Mouse (Mus musculus): ENCODE results near the gene Ank. TPM values are rescaled to one million over a fixed set of nuclear protein-coding genes. Genes with fewer than 3 reads are reported as not detected.

Ank gene
- 10 to 100 TPM; 14.2 to 20.2 TPM for total RNA-seq (2023)

GRCm38 (mm10) chr15:27466131-27467080, at the start of gene Ank:
TSS of gene Ank (plus strand) at chr15:27466677.

DNA sequence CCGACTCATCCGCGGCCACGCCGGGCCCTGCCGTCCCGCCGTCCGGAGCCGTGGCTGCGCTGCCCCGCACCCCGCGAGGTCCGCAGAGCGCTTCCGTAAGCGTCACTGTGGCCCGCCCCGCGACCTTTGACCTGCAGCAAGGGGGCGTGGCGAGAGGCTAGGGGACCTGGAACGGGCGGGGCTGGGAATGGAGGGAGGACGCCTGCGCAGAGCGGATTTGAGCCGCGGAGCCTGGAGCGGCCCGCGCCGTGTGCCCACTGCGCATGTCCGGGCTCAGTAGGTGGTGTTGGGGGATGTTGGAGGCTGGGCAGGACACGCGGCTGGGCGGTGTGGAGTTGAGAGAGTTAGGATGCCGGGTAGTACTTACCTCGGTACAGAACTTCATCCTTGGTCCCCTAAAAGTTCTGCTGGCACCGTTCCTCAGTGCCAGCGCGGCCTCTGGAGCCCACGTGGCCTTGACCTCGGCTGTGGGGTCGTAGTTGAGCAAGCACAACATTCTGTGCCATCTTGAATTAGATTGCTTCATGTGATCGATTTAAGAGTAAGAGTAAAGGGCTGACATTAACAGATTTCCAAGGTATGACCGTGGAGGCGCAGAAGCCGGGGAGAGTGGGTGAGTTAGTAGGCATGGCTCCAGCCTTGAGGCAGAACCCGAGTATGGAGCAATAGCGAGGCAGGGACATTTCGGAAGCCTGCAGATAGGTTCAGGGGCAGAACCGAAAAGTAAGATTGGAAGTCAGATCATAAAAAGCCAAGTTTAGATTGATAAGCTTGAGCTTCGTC, 164.3 kb downstream of the Ank start, which contains the start of gene Otulin:
Otulin (minus strand) TSS at position 93 of the 783 bp plus-strand sequence.

Other genes with a start within 250 kb of the Ank start
- gene Otulin, start 164.0 kb downstream of the Ank start, total RNA-seq (2023), result 10 to 100 TPM; 26.4 to 32.0 TPM
- gene Otulinl, start 214.9 kb downstream of the Ank start, total RNA-seq (2023), result 10 to 100 TPM; 49.2 to 63.1 TPM

All from neutrophil, adult 83 days (primary cell).